Mouse (Mus musculus) olfactory bulb, adult 2 months (tissue): ENCODE results near the gene Padi1.
A peak's percentile ranks its signal among the peaks of the same experiment; 100 is the strongest.

Experiments
- CTCF ChIP-seq: fragments of 200-500 bp; IDR thresholded peaks from 2 replicates; pipeline ENCODE4 v1.5.1; 2012; ENCODE audit warnings: low read depth, mild to moderate bottlenecking, low read length, moderate library complexity; ENCODE audit not compliant: insufficient read depth
- POLR2A ChIP-seq: fragments of 200-500 bp; IDR thresholded peaks from 2 replicates; pipeline ENCODE4 v1.6.1; 2012; ENCODE audit warnings: mild to moderate bottlenecking, low read depth, low read length, moderate library complexity; ENCODE audit not compliant: insufficient read depth

- TF ChIP-seq CTCF (peak; percentile 33; the same call in 1 of the 2 replicates), POLR2A (no peak)
These were observed 56.6 kb downstream of the Padi1 start for GRCm38 (mm10) chr4:140788983-140789382.
